Mouse (Mus musculus) 3T3-L1 (cell line): ENCODE measurements at regions not wholly inside any gene's neighbourhood (a gene's known extent, or its start where the extent isn't known, plus 50 kb on each side); places are given as distances from the start of the nearest gene placed in this dataset.

Source experiments
- DNase-seq: peaks from one replicate; pipeline ENCODE4 v3.0.0-alpha.2; 2015; ENCODE audit warnings: low read depth, low spot score

GRCm38 (mm10) chr2:9267675-9268074 lies 613.4 kb upstream of the 4930412O13Rik start:
- DNase-seq = no peak

GRCm38 (mm10) chr2:9283441-9283840 lies 597.6 kb upstream of the 4930412O13Rik start:
- DNase-seq = no peak

DNA sequence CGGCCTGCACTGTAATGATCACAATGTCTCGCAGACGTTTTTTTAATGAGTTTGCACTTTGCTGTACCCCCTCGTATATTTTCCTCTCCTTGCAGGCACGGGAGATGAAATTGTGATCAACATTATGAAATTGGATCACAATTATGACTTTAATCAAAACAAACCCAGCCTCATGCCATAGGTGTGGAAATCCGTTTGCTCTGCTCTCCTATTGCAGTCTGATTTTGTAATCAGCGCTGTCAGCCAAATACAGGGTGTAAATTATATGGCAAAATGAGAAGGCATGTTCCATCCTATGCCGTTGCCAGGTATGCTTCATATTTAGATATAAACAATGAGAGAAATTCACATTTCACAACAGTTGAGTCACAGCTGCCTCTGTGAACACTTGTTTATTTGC lies 595.3 kb upstream of the 4930412O13Rik start:
- DNase-seq = no peak

DNA sequence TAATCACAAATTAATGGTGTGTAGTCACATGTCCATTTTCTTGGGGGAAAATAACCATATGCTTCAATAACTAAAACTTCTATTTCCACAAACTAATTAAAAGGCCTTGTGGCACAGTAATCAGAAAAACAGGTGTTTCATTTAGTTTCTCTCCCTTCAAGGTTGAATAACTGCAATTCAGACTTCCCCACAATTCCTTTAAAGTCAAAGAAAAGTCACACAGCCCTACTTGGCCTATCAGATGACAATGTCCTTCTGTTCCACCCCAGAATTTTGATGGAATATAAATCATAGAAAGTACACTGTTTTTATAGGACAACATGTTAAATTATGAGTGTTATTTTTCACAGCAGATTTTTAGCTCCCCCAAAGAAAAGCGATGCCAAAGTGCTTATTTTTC lies 594.0 kb upstream of the 4930412O13Rik start:
- no peak for DNase-seq

- no peak for DNase-seq
Measured at GRCm38 (mm10) chr2:9287623-9288022, 593.4 kb upstream of the 4930412O13Rik start.

DNA sequence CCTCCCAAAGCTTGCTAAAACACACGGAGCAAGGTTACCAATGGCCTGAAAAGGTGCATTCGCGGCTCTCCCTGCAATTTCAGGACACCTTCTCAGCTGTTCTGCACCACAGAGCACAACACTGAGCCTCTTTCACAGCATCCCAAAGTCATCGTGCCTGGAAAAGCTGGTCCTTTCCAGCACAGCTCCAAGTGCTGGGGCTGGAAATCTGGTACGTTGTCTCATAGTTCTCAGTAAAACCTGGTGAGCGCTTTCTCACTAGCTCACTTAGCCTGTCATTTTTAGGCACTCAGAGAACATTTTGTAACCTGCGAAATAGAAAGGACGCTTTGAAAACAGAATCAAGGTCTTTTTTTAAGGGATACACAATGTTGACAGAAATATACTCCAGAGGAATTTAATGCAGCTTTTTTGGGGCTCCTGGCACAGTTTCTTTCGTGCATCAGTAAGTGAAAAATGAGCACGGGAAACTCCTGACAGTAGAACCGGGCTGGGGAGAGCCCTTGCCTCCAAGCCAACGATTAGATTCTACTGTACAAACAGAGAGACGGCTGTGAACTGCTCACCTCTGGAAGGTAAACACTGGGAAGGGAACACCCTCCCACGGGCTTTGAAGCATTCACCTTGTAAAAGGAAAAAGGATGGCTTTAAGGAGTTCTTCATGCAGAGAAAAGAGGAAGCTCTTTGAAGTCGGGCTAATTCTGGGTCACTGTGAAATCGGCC lies 549.3 kb upstream of the 4930412O13Rik start:
- no peak for DNase-seq

GRCm38 (mm10) chr2:9348982-9349381 lies 532.1 kb upstream of the 4930412O13Rik start:
- peak; percentile 17 for DNase-seq

GRCm38 (mm10) chr2:9349994-9350393 lies 531.1 kb upstream of the 4930412O13Rik start:
- no peak for DNase-seq

DNA sequence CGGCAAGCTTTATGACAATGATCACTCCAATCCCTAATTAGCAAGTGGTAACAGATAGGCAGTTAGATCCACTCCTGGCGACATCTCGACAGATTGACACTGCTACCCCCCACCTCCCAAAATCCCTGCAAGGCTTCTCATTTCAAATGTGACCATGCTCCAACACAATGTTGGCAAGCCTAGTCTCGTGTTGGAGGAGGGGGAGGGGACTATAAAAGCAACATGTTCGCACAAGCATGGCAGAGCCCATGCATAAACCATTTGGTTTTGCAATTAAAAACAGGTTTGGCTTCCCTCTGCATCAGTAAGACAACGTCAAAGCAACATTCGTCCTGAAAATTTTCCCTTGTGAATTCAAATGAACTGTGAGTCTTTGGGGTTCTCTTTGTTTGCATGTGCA lies 528.9 kb upstream of the 4930412O13Rik start:
- DNase-seq = no peak

- no peak for DNase-seq
Measured at GRCm38 (mm10) chr2:9360020-9360419, 521.0 kb upstream of the 4930412O13Rik start.

GRCm38 (mm10) chr2:9367801-9368584 lies 513.1 kb upstream of the 4930412O13Rik start:
- no peak for DNase-seq

DNA sequence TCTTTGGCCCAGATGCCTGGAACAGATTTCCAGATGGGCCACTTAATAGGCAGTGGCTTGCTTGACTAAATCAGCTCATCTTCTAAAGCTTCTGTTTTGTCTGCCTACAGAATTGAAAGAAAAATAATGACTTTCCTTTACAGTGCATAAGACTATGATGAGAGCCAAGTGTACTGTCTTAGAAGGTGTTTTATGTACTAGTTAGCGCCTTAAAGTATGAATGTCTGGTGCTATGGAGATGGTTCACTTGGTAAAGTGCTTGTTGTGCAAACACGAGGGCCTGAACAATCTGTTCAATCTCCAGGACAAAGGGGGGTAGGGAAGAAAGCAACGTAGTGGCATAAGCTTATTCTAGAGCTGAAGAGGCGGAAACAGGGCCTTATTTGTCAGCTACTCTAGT lies 511.5 kb upstream of the 4930412O13Rik start:
- DNase-seq = no peak

- no peak for DNase-seq
Measured at GRCm38 (mm10) chr2:9386566-9386965, 494.5 kb upstream of the 4930412O13Rik start.

DNA sequence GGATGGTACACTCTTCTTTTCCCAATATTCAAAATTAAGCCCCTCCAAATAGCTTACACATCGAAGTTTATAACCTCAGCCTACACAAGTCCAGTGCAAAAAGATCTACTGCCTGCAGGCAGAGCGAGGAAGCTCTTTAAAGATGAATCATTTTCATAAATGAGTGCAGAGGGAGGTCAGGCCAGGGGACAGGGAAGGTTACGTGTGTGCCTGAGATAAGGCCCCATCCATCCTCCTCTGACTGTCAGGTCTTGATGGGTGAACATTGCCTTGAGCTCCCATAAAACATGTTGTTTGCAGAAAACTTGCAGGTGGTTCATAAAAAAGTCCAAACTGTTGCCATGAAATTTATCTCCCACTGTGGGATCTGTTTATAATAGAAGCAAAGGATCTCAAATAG lies 493.0 kb upstream of the 4930412O13Rik start:
- no peak for DNase-seq

GRCm38 (mm10) chr2:9395379-9395999 lies 485.6 kb upstream of the 4930412O13Rik start:
- no peak for DNase-seq

- DNase-seq = no peak
Measured at GRCm38 (mm10) chr2:9401461-9401860, 479.6 kb upstream of the 4930412O13Rik start.

- no peak for DNase-seq
Measured at GRCm38 (mm10) chr2:9402281-9402680, 478.8 kb upstream of the 4930412O13Rik start.

DNA sequence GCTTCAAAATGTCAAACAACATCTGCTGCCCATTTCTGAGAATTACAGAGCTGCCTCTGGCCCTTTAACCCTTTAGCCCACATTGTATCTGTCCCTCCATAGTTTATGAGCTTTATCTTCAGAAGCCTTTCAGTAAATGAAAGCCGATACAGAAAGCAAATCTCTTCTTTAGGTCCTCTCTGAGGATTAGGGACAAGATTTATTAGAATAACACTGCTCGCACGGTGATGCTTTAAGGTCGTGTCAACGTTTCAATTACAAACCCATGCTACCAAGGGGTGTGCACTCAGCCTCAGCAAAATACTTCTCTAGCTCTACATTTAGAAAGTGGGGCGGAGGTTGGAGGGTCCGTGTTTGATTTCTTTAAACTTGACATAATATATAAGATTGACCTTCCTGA lies 472.0 kb upstream of the 4930412O13Rik start:
- DNase-seq = no peak

DNA sequence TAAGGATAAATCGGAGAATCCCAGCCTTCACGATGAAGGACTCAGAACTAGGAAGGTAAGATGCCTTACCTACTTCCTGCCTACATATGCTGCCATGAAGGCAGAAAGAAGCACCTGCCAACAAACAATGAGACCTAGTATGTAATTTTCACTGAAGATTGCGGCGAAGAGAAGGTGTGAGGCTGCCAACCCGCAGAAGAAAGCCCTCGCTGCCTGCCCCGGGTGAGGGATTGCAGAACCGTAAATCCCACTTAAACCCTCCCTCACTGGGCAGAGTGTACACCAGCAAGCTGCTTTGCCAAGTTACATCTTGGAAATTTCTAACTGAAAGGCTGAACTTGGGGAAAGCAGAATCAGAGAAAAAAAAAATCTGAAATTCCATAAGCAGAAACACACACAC lies 458.4 kb upstream of the 4930412O13Rik start:
- DNase-seq = no peak

- no peak for DNase-seq
Measured at GRCm38 (mm10) chr2:9423534-9423933, 457.5 kb upstream of the 4930412O13Rik start.

DNA sequence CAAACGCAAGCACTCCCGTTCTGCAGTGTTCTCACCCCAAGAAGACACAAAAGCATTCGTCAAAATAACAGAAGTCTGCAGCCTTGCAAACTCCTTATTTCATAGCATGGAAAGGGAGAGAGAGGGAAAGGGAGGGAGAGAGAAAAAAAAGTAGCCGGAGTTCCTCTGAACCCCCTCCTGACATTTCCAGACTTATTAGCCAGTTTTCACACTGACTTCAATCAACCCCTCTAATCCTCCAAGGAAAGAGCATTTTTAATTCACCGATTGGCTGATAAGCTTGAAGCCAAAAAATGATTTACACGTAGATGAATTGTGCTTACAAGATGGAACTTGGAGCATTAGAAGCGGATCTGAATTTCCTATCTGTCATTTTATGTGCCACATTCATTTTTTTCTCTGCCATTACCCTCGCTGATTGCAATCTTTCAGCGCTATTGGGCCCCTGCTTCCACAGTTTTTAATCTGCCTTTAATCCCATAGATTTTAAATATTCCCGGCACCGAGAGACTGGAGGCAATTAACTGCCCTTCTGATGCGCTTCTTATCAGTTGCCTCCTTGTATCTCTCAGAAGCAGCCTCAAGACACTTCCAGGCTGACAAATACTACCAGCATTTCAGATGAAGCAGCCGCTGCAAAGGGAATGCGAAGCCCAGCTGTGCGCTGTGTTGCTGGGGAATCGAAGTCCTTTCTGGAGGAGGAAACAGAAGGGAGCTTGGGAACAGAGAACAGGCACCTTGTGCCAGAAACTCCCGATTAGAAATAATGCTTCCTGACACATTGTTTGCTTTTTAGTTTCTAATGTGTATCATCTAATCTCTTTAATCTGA lies 447.7 kb upstream of the 4930412O13Rik start:
- DNase-seq = no peak
